Mouse (Mus musculus) forebrain, embryonic 11.5 days (tissue): ENCODE measurements around the gene Emb. TPM values are rescaled to one million over a fixed set of nuclear protein-coding genes. Genes with fewer than 3 reads are reported as not detected.
A peak's percentile ranks its signal among the peaks of the same experiment; 100 is the strongest.

Experiments used
- ATAC-seq: fragments of 200-750 bp; cut with Nextera tagmentation; replicated peaks from 2 replicates; pipeline ENCODE4 v1.8.0; 2017; ENCODE audit warnings: moderate TSS enrichment; ENCODE audit not compliant: low FRiP score
- DNase-seq: peaks from one replicate; pipeline ENCODE4 v3.0.0-alpha.2; 2017; ENCODE audit warnings: low spot score
- H3K27ac ChIP-seq: fragments of 300-500 bp; sonication (generic); 2 replicates; pipeline ENCODE4 v1.5.1; 2014; ENCODE audit warnings: low read depth, low read length
- H3K27me3 ChIP-seq: fragments of 300-500 bp; sonication (generic); 2 replicates; pipeline ENCODE4 v1.6.1; 2014; ENCODE audit warnings: mild to moderate bottlenecking, low read length, mixed read lengths; ENCODE audit not compliant: control insufficient read depth, insufficient read depth
- H3K36me3 ChIP-seq: fragments of 300-500 bp; sonication (generic); 2 replicates; pipeline ENCODE4 v1.6.1; 2014; ENCODE audit warnings: mild to moderate bottlenecking, low read length, moderate library complexity, mixed read lengths; ENCODE audit not compliant: control insufficient read depth, insufficient read depth
- H3K4me1 ChIP-seq: fragments of 300-500 bp; sonication (generic); replicated peaks from 2 replicates; pipeline ENCODE4 v1.6.1; 2014; ENCODE audit warnings: low read length, mixed read lengths; ENCODE audit not compliant: control insufficient read depth, insufficient read depth
- H3K4me2 ChIP-seq: fragments of 300-500 bp; sonication (generic); 2 replicates; pipeline ENCODE4 v1.6.1; 2014; ENCODE audit warnings: low read depth, mild to moderate bottlenecking, low read length, moderate library complexity, mixed read lengths; ENCODE audit not compliant: severe bottlenecking
- H3K4me3 ChIP-seq: fragments of 300-500 bp; sonication (generic); 2 replicates; pipeline ENCODE4 v1.5.1; 2014; ENCODE audit warnings: low read depth, low read length
- H3K9ac ChIP-seq: fragments of 300-500 bp; sonication (generic); 2 replicates; pipeline ENCODE4 v1.6.1; 2014; ENCODE audit warnings: low read length
- H3K9me3 ChIP-seq: fragments of 300-500 bp; sonication (generic); 2 replicates; pipeline ENCODE4 v1.6.1; 2016; ENCODE audit warnings: low read length, mixed read lengths; ENCODE audit not compliant: control insufficient read depth
- WGBS: fragments of 180-500 bp; shearing (Covaris S2); extraction: QIAGEN DNeasy Blood & Tissue Kit; methylation state at CpG from one replicate; pipeline ENCODE4 v1.1.7; 2014; 5-methylcytosine and 5-hydroxymethylcytosine counted together
- polyA plus RNA-seq: library from polyadenylated mRNA; unstranded; fragments of >200 nt; fragmentation: Nextera tagmentation; extraction: Ambion mirVana; gene quantifications from 2 replicates; pipeline ENCODE4 v1.2.1, GENCODE M21; 2014

Emb gene
- polyA plus RNA-seq, 1 experiment from 2014 or later = 35.4 TPM

DNA sequence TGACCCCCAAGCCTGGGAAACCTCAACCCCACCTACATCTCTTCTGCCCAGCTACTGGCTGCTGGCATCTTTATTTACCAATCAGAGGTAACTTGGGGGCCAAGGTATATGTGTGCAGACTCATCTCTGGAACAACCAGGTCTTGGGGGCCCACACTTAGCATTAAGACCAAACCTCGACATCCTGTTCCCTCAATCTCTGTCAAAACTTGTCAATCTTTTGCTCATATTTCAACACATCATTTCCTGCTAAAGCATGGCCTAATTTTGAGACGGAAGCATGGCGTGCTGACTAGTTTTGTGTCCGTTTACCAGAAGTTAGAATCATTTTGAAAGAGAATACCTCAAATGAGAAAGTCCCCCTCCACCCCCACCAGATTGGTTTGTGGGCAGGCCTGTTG is 52.4 kb downstream of the Emb start:
- H3K27me3 ChIP-seq = no peaks in the 10 kb centered on the region
- no peaks in the 10 kb centered on the region for H3K36me3 ChIP-seq
- no peaks in the 10 kb centered on the region for H3K4me1 ChIP-seq
- ATAC-seq (no peak), DNase-seq (no peak)
- H3K9me3 ChIP-seq = no peaks in the 10 kb centered on the region
- no peak overlapping the region for H3K4me2 ChIP-seq
- no peak overlapping the region for H3K27ac ChIP-seq
- no peak overlapping the region for H3K4me3 ChIP-seq
- no peak overlapping the region for H3K9ac ChIP-seq
- 96% methylated on average over 4 of the region's 4 CpGs for WGBS

- ATAC-seq = no peak
- 76% methylated on average over 2 of the region's 2 CpGs for WGBS
- no peaks in the 10 kb centered on the region for H3K9me3 ChIP-seq
- no peaks in the 10 kb centered on the region for H3K27me3 ChIP-seq
- no peak overlapping the region for H3K27ac ChIP-seq
- H3K4me1 ChIP-seq = no peaks in the 10 kb centered on the region
- H3K4me2 ChIP-seq = no peak overlapping the region
- H3K36me3 ChIP-seq = no peaks in the 10 kb centered on the region
- no peak overlapping the region for H3K9ac ChIP-seq
- DNase-seq = no peak
- H3K4me3 ChIP-seq = no peak overlapping the region
Measured at GRCm38 (mm10) chr13:117266156-117266555, 57.8 kb downstream of the Emb start.

DNA sequence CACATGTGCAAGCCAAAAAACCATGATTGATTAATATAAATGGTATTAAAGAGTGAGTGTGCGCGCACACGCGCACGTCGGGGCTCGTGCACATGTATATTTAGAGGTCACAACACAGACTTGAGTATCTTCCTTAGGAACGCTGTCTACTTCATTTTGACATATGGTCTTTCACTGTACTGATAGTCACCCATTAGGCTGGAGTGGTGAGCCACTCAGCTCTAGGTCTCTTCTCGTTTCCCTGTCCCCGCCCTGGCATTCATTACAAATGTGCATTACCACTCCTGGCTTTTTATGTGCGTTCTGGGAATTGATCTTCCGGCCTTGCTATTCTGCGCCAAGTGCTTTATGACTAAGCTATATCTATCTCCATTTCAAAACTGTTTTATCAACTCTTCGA is 59.6 kb downstream of the Emb start:
- 96% methylated on average over 14 of the region's 14 CpGs for WGBS
- H3K4me3 ChIP-seq = no peak overlapping the region
- H3K27ac ChIP-seq = no peak overlapping the region
- no peaks in the 10 kb centered on the region for H3K4me1 ChIP-seq
- no peaks in the 10 kb centered on the region for H3K9me3 ChIP-seq
- DNase-seq = no peak
- H3K27me3 ChIP-seq = no peaks in the 10 kb centered on the region
- no peak for ATAC-seq
- no peak overlapping the region for H3K4me2 ChIP-seq
- no peaks in the 10 kb centered on the region for H3K36me3 ChIP-seq
- no peak overlapping the region for H3K9ac ChIP-seq

DNA sequence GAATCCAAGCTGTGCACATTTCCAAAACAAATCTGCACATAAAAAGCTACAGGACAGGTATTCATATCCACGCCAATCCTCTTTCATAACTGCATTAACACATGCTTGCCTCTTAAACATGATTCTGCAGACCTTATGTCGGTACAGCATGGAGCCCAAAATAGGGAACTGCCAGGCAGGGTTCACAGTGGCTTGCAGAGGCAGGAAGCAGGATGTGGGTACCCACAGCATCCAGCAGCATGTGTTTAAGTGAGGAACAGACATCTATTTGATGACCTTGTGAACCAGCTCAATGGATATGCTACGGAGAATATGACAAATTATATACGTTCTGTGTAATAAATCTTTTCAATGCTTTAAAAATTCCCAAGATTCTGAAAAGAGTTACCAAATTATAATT is 75.7 kb downstream of the Emb start:
- H3K36me3 ChIP-seq = no peaks in the 10 kb centered on the region
- H3K4me2 ChIP-seq = no peak overlapping the region
- 90% methylated on average over 4 of the region's 4 CpGs for WGBS
- ATAC-seq (no peak), DNase-seq (no peak)
- no peak overlapping the region for H3K4me3 ChIP-seq
- H3K9me3 ChIP-seq = no peaks in the 10 kb centered on the region
- H3K27me3 ChIP-seq = no peaks in the 10 kb centered on the region
- H3K4me1 ChIP-seq = no peaks in the 10 kb centered on the region
- H3K27ac ChIP-seq = no peak overlapping the region
- H3K9ac ChIP-seq = no peak overlapping the region

DNA sequence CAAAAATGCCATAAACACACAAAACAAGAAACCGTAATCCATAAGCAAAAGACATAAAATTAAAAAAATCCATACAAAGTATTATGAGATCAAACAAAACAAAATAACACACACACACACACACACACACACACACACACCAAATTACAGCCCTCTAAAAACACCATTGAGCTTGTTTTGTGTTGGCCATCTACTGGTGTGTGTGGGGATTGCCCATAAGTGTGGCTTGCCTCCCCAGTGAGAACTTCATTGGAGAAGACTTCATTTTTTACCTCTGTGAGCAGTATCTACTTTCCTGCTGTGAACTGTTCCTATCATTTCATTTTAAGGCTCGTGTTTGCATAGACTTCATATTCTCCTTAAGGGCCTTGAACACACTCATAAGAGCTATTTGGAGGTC is 78.6 kb downstream of the Emb start:
- WGBS = 97% methylated on average over 2 of the region's 2 CpGs
- Histone ChIP-seq H3K27me3 (no peaks in the 10 kb centered on the region), H3K9me3 (no peaks in the 10 kb centered on the region)

DNA sequence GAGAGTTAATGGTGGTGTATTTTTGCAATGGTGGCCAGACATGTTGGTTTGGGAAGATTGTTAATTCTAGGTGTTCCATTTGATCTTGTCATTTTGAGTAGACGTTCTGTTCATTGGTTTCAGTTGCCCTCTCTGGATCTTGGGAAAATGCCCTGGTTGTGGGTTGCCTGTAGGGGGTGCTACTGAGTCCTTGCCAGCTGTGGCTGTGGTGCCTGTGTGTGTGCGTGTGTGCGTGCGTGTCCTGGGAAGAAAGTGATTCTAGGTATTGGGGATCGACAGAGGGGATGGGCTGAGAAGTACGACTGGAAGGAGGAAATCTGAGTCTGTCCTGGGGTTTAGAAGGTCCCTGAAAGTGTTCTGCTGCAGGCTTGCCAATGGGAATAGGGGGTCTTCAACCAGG is 79.1 kb downstream of the Emb start:
- H3K9ac ChIP-seq = no peak overlapping the region
- H3K9me3 ChIP-seq = no peaks in the 10 kb centered on the region
- H3K4me1 ChIP-seq = no peaks in the 10 kb centered on the region
- no peak overlapping the region for H3K27ac ChIP-seq
- no peak overlapping the region for H3K4me3 ChIP-seq
- no peaks in the 10 kb centered on the region for H3K36me3 ChIP-seq
- H3K27me3 ChIP-seq = no peaks in the 10 kb centered on the region
- DNase-seq = no peak
- H3K4me2 ChIP-seq = no peak overlapping the region
- WGBS = 85% methylated on average over 6 of the region's 6 CpGs
- no peak for ATAC-seq

More for the DNA sequence above, 78.6 kb downstream of the Emb start:
- DNase-seq = no peak
- H3K4me1 ChIP-seq = no peaks in the 10 kb centered on the region
- no peak for ATAC-seq
- no peaks in the 10 kb centered on the region for H3K36me3 ChIP-seq
- no peak overlapping the region for H3K4me2 ChIP-seq
- H3K27ac ChIP-seq = no peak overlapping the region
- no peak overlapping the region for H3K4me3 ChIP-seq
- H3K9ac ChIP-seq = no peak overlapping the region

DNA sequence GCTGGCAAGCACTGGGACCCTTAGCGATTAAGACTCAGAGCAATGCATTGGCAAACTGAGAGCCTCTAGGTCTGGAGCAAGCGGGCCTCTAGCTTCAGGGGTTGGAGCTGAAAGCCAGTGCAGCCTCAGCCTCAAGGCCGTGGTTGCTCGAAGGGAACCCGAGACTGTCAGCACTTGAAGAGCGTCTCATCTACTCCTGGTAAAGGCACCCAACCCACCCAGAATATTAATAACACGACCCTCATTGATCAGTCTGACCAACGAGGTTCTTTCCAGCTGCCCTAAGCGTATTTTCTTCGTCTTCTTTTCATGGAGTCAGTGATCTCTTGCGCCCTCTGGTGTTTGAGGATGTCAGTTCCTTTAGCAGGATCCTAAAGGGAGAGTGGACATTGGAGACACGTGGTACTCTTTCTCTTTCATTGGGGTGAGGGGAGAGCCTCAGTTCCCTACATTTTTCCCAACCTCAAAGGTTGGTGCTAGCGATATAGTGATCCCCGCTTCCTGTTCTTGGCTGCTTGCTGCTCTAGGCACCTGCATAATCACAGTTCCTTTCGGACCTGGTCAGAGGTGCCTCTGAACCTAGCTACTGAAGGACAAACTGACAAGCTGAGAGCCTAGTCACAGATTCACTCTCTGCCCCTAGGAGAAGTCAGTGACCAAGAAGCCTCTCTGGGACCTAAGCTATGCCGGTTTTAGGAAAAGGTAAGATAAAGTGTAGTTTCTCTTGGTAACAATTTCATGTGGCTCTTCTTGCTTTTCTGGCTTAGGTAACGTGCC is 81.3 kb downstream of the Emb start:
- H3K4me3 ChIP-seq = no peak overlapping the region
- WGBS = 32% methylated on average over 17 of the region's 17 CpGs
- ATAC-seq (peak; percentile 85), DNase-seq (peak; percentile 76)
- H3K9ac ChIP-seq = no peak overlapping the region
- H3K9me3 ChIP-seq = no peaks in the 10 kb centered on the region
- H3K4me2 ChIP-seq = 0 out of 2 replicates have a peak overlapping the region, but pooled peaks have one; percentile 11
- no peak overlapping the region for H3K27ac ChIP-seq
- no peaks in the 10 kb centered on the region for H3K4me1 ChIP-seq
- H3K27me3 ChIP-seq = no peaks in the 10 kb centered on the region
- no peaks in the 10 kb centered on the region for H3K36me3 ChIP-seq

GRCm38 (mm10) chr13:117311446-117312225 is 103.3 kb downstream of the Emb start:
- no peaks in the 10 kb centered on the region for H3K9me3 ChIP-seq
- H3K4me1 ChIP-seq = no peaks in the 10 kb centered on the region
- WGBS = 29% methylated on average over 24 of the region's 24 CpGs
- no peak overlapping the region for H3K27ac ChIP-seq
- peak; percentile 88 for DNase-seq
- no peak overlapping the region for H3K9ac ChIP-seq
- no peaks in the 10 kb centered on the region for H3K27me3 ChIP-seq
- H3K36me3 ChIP-seq = no peaks in the 10 kb centered on the region
- peak; percentile 77 for ATAC-seq
- no peak overlapping the region for H3K4me3 ChIP-seq
- H3K4me2 ChIP-seq = no peak overlapping the region
